Mouse (Mus musculus) heart, adult 2 months (tissue): ENCODE results near the gene Tmem91.

Experiments used
- CTCF ChIP-seq: fragments of 200-600 bp; IDR thresholded peaks from 2 replicates; pipeline ENCODE4 v1.8.1; 2022; ENCODE audit warnings: antibody characterized with exemption, mild to moderate bottlenecking, moderate library complexity
- EP300 ChIP-seq: fragments of 200-500 bp; IDR thresholded peaks from 2 replicates; pipeline ENCODE4 v1.6.1; 2011; ENCODE audit warnings: low read depth, low read length, control low read depth; ENCODE audit not compliant: insufficient read depth
- POLR2A ChIP-seq: fragments of 200-500 bp; IDR thresholded peaks from 2 replicates; pipeline ENCODE4 v1.6.1; 2011; ENCODE audit warnings: mild to moderate bottlenecking, low read depth, low read length, control low read depth; ENCODE audit not compliant: insufficient read depth

DNA sequence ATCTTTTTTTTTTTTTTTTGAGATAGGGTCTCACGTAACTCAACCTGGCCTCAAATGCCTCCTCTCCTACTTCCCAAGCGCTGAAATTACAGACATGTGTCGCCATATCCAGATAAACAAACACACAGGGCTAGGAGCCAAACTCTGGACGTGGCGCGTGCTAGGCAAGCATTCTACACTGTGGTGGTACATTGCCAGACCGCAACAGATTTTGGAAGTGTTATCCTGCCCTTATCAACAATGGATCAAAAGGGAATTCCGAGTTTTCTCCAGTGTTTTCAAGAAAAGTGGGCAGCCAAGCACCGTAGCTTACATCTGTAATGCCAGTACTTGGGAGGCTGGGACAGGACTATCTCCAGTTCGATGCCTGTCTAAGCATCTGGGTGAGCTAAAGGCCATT is 17.2 kb downstream of the Tmem91 start:
- TF ChIP-seq POLR2A: no peak
- TF ChIP-seq CTCF: no peak
- no peak for TF ChIP-seq EP300
